Mouse (Mus musculus) MEL-GATA-1-ER (cell line): ENCODE results near the gene Lhx8.

Source experiments
- DNase-seq: peaks from one replicate; pipeline ENCODE4 v3.0.0-alpha.2; 2012; ENCODE audit warnings: low read depth; ENCODE audit errors: extremely low read depth

Gene Lhx8

GRCm38 (mm10) chr3:154327110-154327882, 3.2 kb downstream of the Lhx8 start:
- no peak for DNase-seq

GRCm38 (mm10) chr3:154321921-154322574, 8.4 kb downstream of the Lhx8 start:
- DNase-seq: no peak

- no peak for DNase-seq
These were observed 12.7 kb downstream of the Lhx8 start for GRCm38 (mm10) chr3:154317651-154318248.

- no peak for DNase-seq
These were observed 25.1 kb downstream of the Lhx8 start for GRCm38 (mm10) chr3:154305163-154305884.

- peak; percentile 63 for DNase-seq
These were observed 29.4 kb downstream of the Lhx8 start for GRCm38 (mm10) chr3:154301102-154301501.

GRCm38 (mm10) chr3:154300006-154300405, 30.5 kb downstream of the Lhx8 start:
- no peak for DNase-seq

- DNase-seq: no peak
These were observed 32.0 kb downstream of the Lhx8 start for GRCm38 (mm10) chr3:154298490-154298889.

GRCm38 (mm10) chr3:154297499-154297898, 33.0 kb downstream of the Lhx8 start:
- peak; percentile 80 for DNase-seq

- no peak for DNase-seq
These were observed 35.3 kb downstream of the Lhx8 start for GRCm38 (mm10) chr3:154294924-154295834.

- no peak for DNase-seq
These were observed 36.5 kb downstream of the Lhx8 start for GRCm38 (mm10) chr3:154293839-154294490.

- DNase-seq: no peak
These were observed 38.3 kb downstream of the Lhx8 start for GRCm38 (mm10) chr3:154292126-154292525.

GRCm38 (mm10) chr3:154290351-154290750, 40.1 kb downstream of the Lhx8 start:
- no peak for DNase-seq

- no peak for DNase-seq
These were observed 41.9 kb downstream of the Lhx8 start for GRCm38 (mm10) chr3:154288429-154289069.

GRCm38 (mm10) chr3:154287217-154287616, 43.2 kb downstream of the Lhx8 start:
- DNase-seq: no peak

- no peak for DNase-seq
These were observed 45.1 kb downstream of the Lhx8 start for GRCm38 (mm10) chr3:154285351-154285750.

- no peak for DNase-seq
These were observed 46.2 kb downstream of the Lhx8 start for GRCm38 (mm10) chr3:154284260-154284659.

GRCm38 (mm10) chr3:154274681-154275080, 55.8 kb downstream of the Lhx8 start:
- DNase-seq: no peak

GRCm38 (mm10) chr3:154269757-154270366, 60.6 kb downstream of the Lhx8 start:
- DNase-seq: peak; percentile 28

GRCm38 (mm10) chr3:154268313-154268712, 62.1 kb downstream of the Lhx8 start:
- DNase-seq: no peak
